Mouse (Mus musculus) megakaryocyte, embryonic 14.5 days (primary cell): Measurements from ENCODE around the gene Hoxc4. TPM values are rescaled to one million over a fixed set of nuclear protein-coding genes. Genes with fewer than 3 reads are reported as not detected.

Experiments used
- H3K27me3 ChIP-seq: replicated peaks from 2 replicates; pipeline ENCODE3; 2012; ENCODE audit warnings: inconsistent platforms
- H3K36me3 ChIP-seq: replicated peaks from 2 replicates; pipeline ENCODE3; 2012; ENCODE audit warnings: low read length, inconsistent platforms, mixed read lengths
- H3K4me1 ChIP-seq: 2 replicates; pipeline ENCODE4 v1.6.1; 2012; ENCODE audit warnings: inconsistent platforms
- H3K4me3 ChIP-seq: replicated peaks from 2 replicates; pipeline ENCODE3; 2012; ENCODE audit warnings: moderate library complexity, mild to moderate bottlenecking, inconsistent platforms
- H3K9me3 ChIP-seq: 2 replicates; pipeline ENCODE4 v1.6.1; 2012; ENCODE audit warnings: inconsistent platforms
- FLI1 ChIP-seq: IDR thresholded peaks from 2 replicates; pipeline ENCODE4 v1.6.1; 2012; ENCODE audit warnings: low read length, inconsistent platforms, mixed read lengths
- GATA1 ChIP-seq: IDR thresholded peaks from 3 replicates; pipeline ENCODE4 v1.6.1; 2012; ENCODE audit warnings: mixed read lengths, low read length, inconsistent platforms, borderline replicate concordance
- polyA plus RNA-seq: library from polyadenylated mRNA; stranded (reverse); fragments of >175 nt; gene quantifications from 2 replicates; pipeline ENCODE4 v1.2.3, GENCODE M21; 2012; ENCODE audit warnings: low replicate concordance; ENCODE audit not compliant: insufficient read depth

Hoxc4 gene
- polyA plus RNA-seq, 1 experiment, result not detected

GRCm38 (mm10) chr15:102999955-103000354 is 18.8 kb upstream of the Hoxc4 start:
- peaks cover 28% of the 10 kb centered on the region for H3K4me1 ChIP-seq
- no peaks in the 10 kb centered on the region; the same call in 1 of the 2 replicates for H3K9me3 ChIP-seq
- H3K4me3 ChIP-seq, result no peak overlapping the region
- H3K36me3 ChIP-seq, result no peaks in the 10 kb centered on the region
- H3K27me3 ChIP-seq, result peaks cover 99% of the 10 kb centered on the region
- TF ChIP-seq FLI1, result no peak
- no peak for TF ChIP-seq GATA1

GRCm38 (mm10) chr15:103000501-103000901 is 18.2 kb upstream of the Hoxc4 start:
- peaks cover 99% of the 10 kb centered on the region for H3K27me3 ChIP-seq
- H3K4me3 ChIP-seq, result no peak overlapping the region
- no peaks in the 10 kb centered on the region for H3K36me3 ChIP-seq
- H3K9me3 ChIP-seq, result no peaks in the 10 kb centered on the region; the same call in 1 of the 2 replicates
- H3K4me1 ChIP-seq, result peaks cover 28% of the 10 kb centered on the region
- TF ChIP-seq FLI1, result no peak
- TF ChIP-seq GATA1, result no peak

GRCm38 (mm10) chr15:103001370-103001769 is 17.4 kb upstream of the Hoxc4 start:
- H3K27me3 ChIP-seq, result peaks cover 99% of the 10 kb centered on the region
- H3K4me3 ChIP-seq, result no peak overlapping the region
- peaks cover 28% of the 10 kb centered on the region for H3K4me1 ChIP-seq
- TF ChIP-seq FLI1 (no peak), GATA1 (no peak)
- H3K9me3 ChIP-seq, result no peaks in the 10 kb centered on the region; the same call in 1 of the 2 replicates
- H3K36me3 ChIP-seq, result no peaks in the 10 kb centered on the region

- Histone ChIP-seq H3K4me3 (no peak overlapping the region), H3K4me1 (peaks cover 28% of the 10 kb centered on the region), H3K9me3 (no peaks in the 10 kb centered on the region; the same call in 1 of the 2 replicates), H3K27me3 (peaks cover 99% of the 10 kb centered on the region), H3K36me3 (no peaks in the 10 kb centered on the region)
- TF ChIP-seq FLI1 (no peak), GATA1 (no peak)
These were observed 16.6 kb upstream of the Hoxc4 start for GRCm38 (mm10) chr15:103002156-103002555.

- TF ChIP-seq GATA1 (no peak), FLI1 (no peak)
- H3K27me3 ChIP-seq, result peaks cover 99% of the 10 kb centered on the region
- peaks cover 28% of the 10 kb centered on the region for H3K4me1 ChIP-seq
- no peaks in the 10 kb centered on the region; the same call in 1 of the 2 replicates for H3K9me3 ChIP-seq
- H3K36me3 ChIP-seq, result no peaks in the 10 kb centered on the region
- H3K4me3 ChIP-seq, result peak overlapping the region; percentile 8
These were observed 15.8 kb upstream of the Hoxc4 start for GRCm38 (mm10) chr15:103002821-103003448.

- TF ChIP-seq FLI1 (no peak), GATA1 (no peak)
- peaks cover 99% of the 10 kb centered on the region for H3K27me3 ChIP-seq
These were observed 13.4 kb upstream of the Hoxc4 start for GRCm38 (mm10) chr15:103005308-103005707.

GRCm38 (mm10) chr15:103005797-103006196 is 12.9 kb upstream of the Hoxc4 start:
- Histone ChIP-seq H3K4me3 (no peak overlapping the region), H3K36me3 (no peaks in the 10 kb centered on the region), H3K4me1 (peaks cover 14% of the 10 kb centered on the region), H3K27me3 (peaks cover 99% of the 10 kb centered on the region), H3K9me3 (no peaks in the 10 kb centered on the region; the same call in 1 of the 2 replicates)
- no peak for TF ChIP-seq FLI1
- TF ChIP-seq GATA1, result no peak

More at GRCm38 (mm10) chr15:103005308-103005707, 13.4 kb upstream of the Hoxc4 start:
- Histone ChIP-seq H3K4me1 (peaks cover 15% of the 10 kb centered on the region), H3K4me3 (no peak overlapping the region), H3K36me3 (no peaks in the 10 kb centered on the region), H3K9me3 (no peaks in the 10 kb centered on the region; the same call in 1 of the 2 replicates)

- Histone ChIP-seq H3K4me1 (peaks cover 16% of the 10 kb centered on the region), H3K9me3 (no peaks in the 10 kb centered on the region; the same call in 1 of the 2 replicates), H3K36me3 (no peaks in the 10 kb centered on the region), H3K27me3 (peaks cover 99% of the 10 kb centered on the region), H3K4me3 (no peak overlapping the region)
- TF ChIP-seq GATA1 (no peak), FLI1 (no peak)
These were observed 12.4 kb upstream of the Hoxc4 start for GRCm38 (mm10) chr15:103006326-103006725.

GRCm38 (mm10) chr15:103009265-103010111 is 9.2 kb upstream of the Hoxc4 start:
- Histone ChIP-seq H3K9me3 (no peaks in the 10 kb centered on the region), H3K36me3 (no peaks in the 10 kb centered on the region), H3K4me1 (peaks cover 26% of the 10 kb centered on the region), H3K27me3 (peaks cover 98% of the 10 kb centered on the region), H3K4me3 (no peak overlapping the region)
- no peak for TF ChIP-seq GATA1
- no peak for TF ChIP-seq FLI1
